Mouse (Mus musculus): ENCODE results near the gene Prl. TPM values are rescaled to one million over a fixed set of nuclear protein-coding genes. Genes with fewer than 3 reads are reported as not detected.
"Not testable (repeated sequence)": the region's sequence is repeated elsewhere in the genome, so short reads cannot be mapped to it uniquely, and the experiment has no call there.

Gene Prl
- total RNA-seq (2021) = under 1 TPM in 1 of 2 experiments, not detected in 1; 0.37 TPM
- long read RNA-seq = 0 reads

GRCm38 (mm10) chr13:27057270-27057669, at the start of gene Prl:
Prl (plus strand) TSS chr13:27057570.
- DNase-seq (ENCODE audit: low spot score in 2 of 2) = no peak

GRCm38 (mm10) chr13:27026614-27027013, 30.8 kb upstream of the Prl start:
- no peak for DNase-seq (ENCODE audit: low spot score in 2 of 2)

GRCm38 (mm10) chr13:27027376-27027775, 30.0 kb upstream of the Prl start:
- no peak for DNase-seq (ENCODE audit: low spot score in 2 of 2)

- no peak for DNase-seq (ENCODE audit: low spot score in 2 of 2)
These were observed 28.7 kb upstream of the Prl start for GRCm38 (mm10) chr13:27028501-27029240.

- no peak for DNase-seq (ENCODE audit: low spot score in 2 of 2)
These were observed 26.1 kb upstream of the Prl start for GRCm38 (mm10) chr13:27031101-27031852.

- no peak for DNase-seq (ENCODE audit: low spot score in 2 of 2)
These were observed 25.5 kb upstream of the Prl start for GRCm38 (mm10) chr13:27031853-27032240.

GRCm38 (mm10) chr13:27032998-27033397, 24.4 kb upstream of the Prl start:
- no peak for DNase-seq (ENCODE audit: low spot score in 2 of 2)

GRCm38 (mm10) chr13:27042185-27042584, 15.2 kb upstream of the Prl start:
- DNase-seq (ENCODE audit: low spot score in 2 of 2) = no peak

- no peak for DNase-seq (ENCODE audit: low spot score in 2 of 2)
These were observed 14.0 kb upstream of the Prl start for GRCm38 (mm10) chr13:27043326-27043725.

- peak; percentile 39 to 71 for DNase-seq (ENCODE audit: low spot score in 2 of 2)
These were observed 1.8 kb downstream of the Prl start for GRCm38 (mm10) chr13:27059177-27059576.

GRCm38 (mm10) chr13:27093890-27094289, 36.5 kb downstream of the Prl start, which contains the start of gene Prl3d1:
Prl3d1 (plus strand) TSS chr13:27094190.
- DNase-seq (ENCODE audit: low spot score in 2 of 2) = not testable (repeated sequence)

Other genes starting within 250 kb of the Prl start
- gene Prl3d1, start 36.6 kb downstream of the Prl start, total RNA-seq (2021) = not detected
- not detected for gene Prl3d2, start 64.1 kb downstream of the Prl start, total RNA-seq (2021)
- not detected for gene Prl3d3, start 99.2 kb downstream of the Prl start, total RNA-seq (2021)
- not detected for gene Prl3c1, start 139.1 kb downstream of the Prl start, total RNA-seq (2021)
- gene Prl3b1, start 184.3 kb downstream of the Prl start, total RNA-seq (2021) = not detected
- gene Prl3a1, start 201.9 kb downstream of the Prl start, total RNA-seq (2021) = not detected